Mouse (Mus musculus): ENCODE results near the gene Dnajb12. TPM values are rescaled to one million over a fixed set of nuclear protein-coding genes. Genes with fewer than 3 reads are reported as not detected.

Dnajb12 gene
- polyA plus RNA-seq, 2 experiments = 26.3 to 34.1 TPM

DNA sequence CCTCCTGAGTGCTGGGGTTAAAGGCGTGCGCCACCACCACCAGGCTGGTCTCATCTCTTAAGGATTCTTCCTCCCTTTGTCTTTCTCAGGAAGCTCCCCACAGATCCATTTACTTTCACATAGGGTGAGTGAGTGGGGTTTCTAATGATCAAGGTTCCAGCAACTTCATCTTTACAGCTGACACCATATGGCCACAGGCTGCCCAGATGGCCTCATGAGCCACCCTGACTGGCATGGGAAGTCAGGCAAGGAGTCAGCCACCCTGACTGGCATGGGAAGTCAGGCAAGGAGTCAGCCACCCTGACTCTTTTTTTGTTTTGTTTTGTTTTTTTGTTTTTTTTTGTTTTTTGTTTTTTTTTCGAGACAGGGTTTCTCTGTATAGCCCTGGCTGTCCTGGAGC is 66.1 kb downstream of the Dnajb12 start:
- ATAC-seq (ENCODE audit: low FRiP score, low read depth) = no peak
- peaks cover 12% of the 10 kb centered on the region; the same call in 1 of the 2 replicates for H3K36me3 ChIP-seq (ENCODE audit: control insufficient read depth, insufficient read depth, low read length)
- WGBS = 94% methylated on average over 3 of the region's 3 CpGs

GRCm38 (mm10) chr10:59946362-59946761 is 67.0 kb downstream of the Dnajb12 start:
- TF ChIP-seq POLR2A (IDR thresholded peaks at IDR 0.05; ENCODE audit: borderline replicate concordance, extremely low read depth, insufficient read depth, insufficient read length) = no peak
- DNase-seq (ENCODE audit: low spot score) (no peak), ATAC-seq (ENCODE audit: low FRiP score, low read depth) (no peak)
- H3K36me3 ChIP-seq (ENCODE audit: control insufficient read depth, insufficient read depth, low read length) = peaks cover 17% of the 10 kb centered on the region; the same call in 1 of the 2 replicates
- H3K9me3 ChIP-seq (ENCODE audit: control insufficient read depth, low read length) = no peaks in the 10 kb centered on the region
- no peak overlapping the region for H3K9ac ChIP-seq (ENCODE audit: low read depth, low read length, severe bottlenecking)
- no peaks in the 10 kb centered on the region for H3K27me3 ChIP-seq (ENCODE audit: control insufficient read depth, insufficient read depth, low read length)
- no peak overlapping the region for H3K27ac ChIP-seq (replicated peaks; ENCODE audit: low read depth, low read length)
- peaks cover 35% of the 10 kb centered on the region for H3K4me1 ChIP-seq (ENCODE audit: control insufficient read depth, insufficient read depth, low read length)
- 86% methylated on average over 5 of the region's 5 CpGs for whole genome bisulfite sequencing
- H3K4me2 ChIP-seq (replicated peaks; ENCODE audit: low read depth, low read length, severe bottlenecking) = no peak overlapping the region
- H3K4me3 ChIP-seq (replicated peaks; ENCODE audit: low read length) = no peak overlapping the region

More for the DNA sequence above, 66.1 kb downstream of the Dnajb12 start:
- no peaks in the 10 kb centered on the region for H3K9me3 ChIP-seq (ENCODE audit: control insufficient read depth, low read length)
- no peak for TF ChIP-seq POLR2A (IDR thresholded peaks at IDR 0.05; ENCODE audit: borderline replicate concordance, extremely low read depth, insufficient read depth, insufficient read length)
- H3K27me3 ChIP-seq (ENCODE audit: control insufficient read depth, insufficient read depth, low read length) = no peaks in the 10 kb centered on the region
- no peak overlapping the region for H3K4me2 ChIP-seq (replicated peaks; ENCODE audit: low read depth, low read length, severe bottlenecking)
- H3K27ac ChIP-seq (replicated peaks; ENCODE audit: low read depth, low read length) = no peak overlapping the region
- no peak overlapping the region for H3K4me3 ChIP-seq (replicated peaks; ENCODE audit: low read length)
- no peak for DNase-seq (ENCODE audit: low spot score)
- H3K4me1 ChIP-seq (ENCODE audit: control insufficient read depth, insufficient read depth, low read length) = peaks cover 35% of the 10 kb centered on the region
- no peak overlapping the region for H3K9ac ChIP-seq (ENCODE audit: low read depth, low read length, severe bottlenecking)

DNA sequence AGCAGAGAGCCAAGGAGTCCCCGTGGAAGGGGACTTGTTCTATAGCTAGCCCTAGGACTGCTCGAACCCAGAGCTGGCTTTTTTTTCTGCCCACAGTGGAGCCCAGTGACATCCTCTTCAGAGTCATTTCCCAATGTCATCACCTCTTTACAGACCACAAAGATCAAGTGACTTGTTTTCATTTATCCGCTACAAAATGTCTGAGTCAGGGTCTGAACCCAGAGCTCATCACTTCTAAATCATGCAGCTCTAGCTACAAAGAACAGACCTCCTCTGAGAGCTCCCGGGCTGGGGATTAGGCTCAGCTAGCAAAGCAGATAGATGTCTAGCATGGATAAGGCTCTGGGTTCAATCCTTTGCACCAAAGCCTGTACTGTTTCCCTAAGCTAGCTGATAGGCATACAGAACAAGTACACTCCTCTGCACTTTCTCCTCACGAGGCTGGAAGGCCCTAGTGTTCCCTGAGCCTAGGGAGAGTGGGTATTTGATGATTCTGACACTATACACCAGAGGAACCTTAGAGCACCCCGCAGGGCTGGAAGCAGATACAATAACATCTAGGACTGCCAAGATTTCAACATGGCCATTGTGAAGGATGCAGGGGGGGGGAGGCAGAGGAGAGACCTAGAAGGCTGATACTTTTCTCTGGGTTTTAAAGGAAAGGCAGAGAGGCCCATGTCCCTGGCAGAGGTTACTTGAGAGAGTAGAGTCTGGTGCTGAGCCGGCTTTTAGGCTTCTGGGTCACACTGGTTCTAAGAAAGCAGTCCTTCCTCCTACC is 68.1 kb downstream of the Dnajb12 start:
- 66% methylated on average over 7 of the region's 7 CpGs for WGBS
- DNase-seq (ENCODE audit: low spot score) (no peak), ATAC-seq (ENCODE audit: low FRiP score, low read depth) (no peak)
- no peak overlapping the region for H3K4me3 ChIP-seq (replicated peaks; ENCODE audit: low read length)
- H3K4me1 ChIP-seq (ENCODE audit: control insufficient read depth, insufficient read depth, low read length) = peaks cover 34% of the 10 kb centered on the region
- no peaks in the 10 kb centered on the region for H3K9me3 ChIP-seq (ENCODE audit: control insufficient read depth, low read length)
- no peak overlapping the region for H3K4me2 ChIP-seq (replicated peaks; ENCODE audit: low read depth, low read length, severe bottlenecking)
- no peak for TF ChIP-seq POLR2A (IDR thresholded peaks at IDR 0.05; ENCODE audit: borderline replicate concordance, extremely low read depth, insufficient read depth, insufficient read length)
- H3K9ac ChIP-seq (ENCODE audit: low read depth, low read length, severe bottlenecking) = no peak overlapping the region
- H3K27ac ChIP-seq (replicated peaks; ENCODE audit: low read depth, low read length) = no peak overlapping the region; the same call in 1 of the 2 replicates
- no peaks in the 10 kb centered on the region for H3K27me3 ChIP-seq (ENCODE audit: control insufficient read depth, insufficient read depth, low read length)
- H3K36me3 ChIP-seq (ENCODE audit: control insufficient read depth, insufficient read depth, low read length) = peaks cover 17% of the 10 kb centered on the region; the same call in 1 of the 2 replicates

DNA sequence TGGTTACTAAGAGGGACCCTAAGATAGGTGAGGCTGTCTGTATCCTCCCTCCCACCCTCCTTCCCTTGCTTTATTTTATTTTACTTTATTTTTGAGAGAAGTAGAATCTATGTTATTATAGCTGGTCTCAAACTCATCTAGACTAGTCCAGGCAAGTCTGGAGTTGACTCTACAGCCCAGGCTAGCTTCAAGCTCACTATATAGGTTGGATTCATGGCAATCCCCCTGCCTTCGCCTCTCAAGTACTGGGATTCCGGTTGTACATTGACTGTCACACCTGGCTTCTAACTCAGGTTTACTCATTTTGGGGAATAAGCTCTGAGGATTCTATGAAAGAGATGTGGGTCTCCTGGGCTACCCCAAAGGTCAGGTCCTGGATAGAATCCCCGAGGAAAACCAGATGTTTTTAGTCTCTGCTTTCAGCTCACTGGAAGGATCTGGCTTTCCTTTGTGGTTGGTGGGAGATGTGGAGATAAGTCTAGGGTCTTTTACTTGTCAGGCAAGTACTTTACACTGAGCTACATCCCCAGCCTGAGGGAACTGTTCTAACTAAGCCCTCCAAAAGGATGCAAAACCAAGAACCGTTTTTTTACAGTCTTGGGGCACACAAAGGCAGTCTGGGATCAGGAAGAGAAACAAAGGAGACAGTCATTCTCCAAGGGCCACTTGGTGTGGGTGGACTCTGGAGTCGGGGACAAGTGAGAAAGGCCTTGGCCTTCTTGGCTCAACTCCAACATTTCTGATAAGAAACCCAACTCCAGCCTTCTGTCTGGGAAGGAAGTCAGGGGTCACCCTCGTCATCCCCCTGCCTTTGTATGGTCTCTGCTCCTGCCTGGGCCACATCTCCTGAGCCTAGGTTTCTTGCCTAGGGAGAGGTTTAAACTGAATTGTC is 69.3 kb downstream of the Dnajb12 start:
- no peaks in the 10 kb centered on the region for H3K9me3 ChIP-seq (ENCODE audit: control insufficient read depth, low read length)
- no peak for TF ChIP-seq POLR2A (IDR thresholded peaks at IDR 0.05; ENCODE audit: borderline replicate concordance, extremely low read depth, insufficient read depth, insufficient read length)
- H3K27ac ChIP-seq (replicated peaks; ENCODE audit: low read depth, low read length) = no peak overlapping the region
- DNase-seq (ENCODE audit: low spot score) = no peak
- H3K27me3 ChIP-seq (ENCODE audit: control insufficient read depth, insufficient read depth, low read length) = no peaks in the 10 kb centered on the region
- peak overlapping the region; percentile 17; the same call in 1 of the 2 replicates for H3K9ac ChIP-seq (ENCODE audit: low read depth, low read length, severe bottlenecking)
- H3K4me2 ChIP-seq (replicated peaks; ENCODE audit: low read depth, low read length, severe bottlenecking) = peak overlapping the region; percentile 97; the same call in 1 of the 2 replicates
- WGBS = 45% methylated on average over 6 of the region's 6 CpGs
- peaks cover 17% of the 10 kb centered on the region; the same call in 1 of the 2 replicates for H3K36me3 ChIP-seq (ENCODE audit: control insufficient read depth, insufficient read depth, low read length)
- ATAC-seq (ENCODE audit: low FRiP score, low read depth) = no peak
- H3K4me1 ChIP-seq (ENCODE audit: control insufficient read depth, insufficient read depth, low read length) = peaks cover 29% of the 10 kb centered on the region
- no peak overlapping the region for H3K4me3 ChIP-seq (replicated peaks; ENCODE audit: low read length)

Other genes with a start within 250 kb of the Dnajb12 start
- 93.7 and 95.3 TPM in 2 replicates for gene Micu1, start 177.1 kb upstream of the Dnajb12 start, polyA plus RNA-seq (2012; rRNA removed)
- gene Micu1, start 177.1 kb upstream of the Dnajb12 start, polyA plus RNA-seq (2014; fragmentation: Nextera tagmentation; extraction: Ambion mirVana) = 81.9 and 86.7 TPM in 2 replicates
- gene Ddit4, start 72.3 kb downstream of the Dnajb12 start, polyA plus RNA-seq (2012; rRNA removed) = 117 and 138 TPM in 2 replicates
- 8.5 and 8.6 TPM in 2 replicates for gene Ddit4, start 72.3 kb downstream of the Dnajb12 start, polyA plus RNA-seq (2014; fragmentation: Nextera tagmentation; extraction: Ambion mirVana)
- 29.4 and 32.9 TPM in 2 replicates for gene Ascc1, start 123.2 kb downstream of the Dnajb12 start, polyA plus RNA-seq (2012; rRNA removed)
- gene Ascc1, start 123.2 kb downstream of the Dnajb12 start, polyA plus RNA-seq (2014; fragmentation: Nextera tagmentation; extraction: Ambion mirVana) = 41.2 and 45.4 TPM in 2 replicates
- 105 and 109 TPM in 2 replicates for gene Anapc16, start 123.6 kb downstream of the Dnajb12 start, polyA plus RNA-seq (2012; rRNA removed)
- gene Anapc16, start 123.6 kb downstream of the Dnajb12 start, polyA plus RNA-seq (2014; fragmentation: Nextera tagmentation; extraction: Ambion mirVana) = 110 and 114 TPM in 2 replicates
- gene Spock2, start 226.7 kb downstream of the Dnajb12 start, polyA plus RNA-seq (2012; rRNA removed) = 17.4 and 17.7 TPM in 2 replicates
- 7.3 and 7.6 TPM in 2 replicates for gene Spock2, start 226.7 kb downstream of the Dnajb12 start, polyA plus RNA-seq (2014; fragmentation: Nextera tagmentation; extraction: Ambion mirVana)

Data from limb, embryonic 14.5 days (tissue).